Mouse (Mus musculus): ENCODE results near the gene Trim15.

Gene Trim15

GRCm38 (mm10) chr17:36869284-36869954 lies 2.4 kb upstream of the Trim15 start, which contains the start of gene Trim10:
Gene Trim10, plus strand, starts transcription at chr17:36869574.
- no peak for DNase-seq

DNA sequence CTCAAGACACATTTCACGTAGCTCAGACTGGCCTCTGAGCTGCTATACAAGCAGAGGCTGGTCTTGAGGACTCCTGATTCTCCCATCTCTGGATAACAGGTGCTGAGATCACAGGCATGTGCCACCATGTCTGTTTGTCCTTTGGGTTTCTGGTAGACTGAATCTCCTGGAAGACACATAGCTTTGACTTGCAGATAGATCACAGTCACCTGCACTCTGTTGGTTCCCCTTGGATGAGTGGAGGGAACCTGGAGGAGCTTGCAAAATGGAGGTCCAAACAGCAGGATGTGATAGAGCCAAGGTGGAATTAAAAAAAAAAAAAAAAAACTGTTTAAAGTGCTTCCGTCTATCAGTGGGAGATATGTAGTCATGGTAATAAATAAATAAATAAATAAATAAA lies 1.8 kb upstream of the Trim15 start:
- no peak for DNase-seq

GRCm38 (mm10) chr17:36861680-36862079 lies 5.3 kb downstream of the Trim15 start:
- DNase-seq = no peak

DNA sequence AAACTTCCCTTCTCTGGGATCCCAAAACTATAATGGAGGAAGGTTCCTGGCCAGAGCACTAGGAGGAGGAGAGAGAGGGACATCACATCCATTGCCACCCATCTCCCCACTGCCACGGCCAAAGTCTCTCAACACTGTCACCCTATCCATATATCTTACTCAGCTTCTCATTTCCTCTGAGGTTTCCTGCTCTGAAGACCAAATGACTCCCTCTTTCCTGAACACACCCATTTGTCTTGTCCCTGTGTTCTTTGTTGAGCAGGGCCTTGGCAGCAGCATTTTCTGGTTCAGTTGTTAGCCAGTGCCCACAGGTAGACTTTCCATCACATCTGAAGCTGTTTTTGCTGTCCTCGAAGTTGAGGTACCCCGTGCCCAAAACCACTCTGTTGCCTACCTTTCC lies 8.8 kb downstream of the Trim15 start:
- no peak for DNase-seq

GRCm38 (mm10) chr17:36856236-36856635 lies 10.8 kb downstream of the Trim15 start:
- no peak for DNase-seq

DNA sequence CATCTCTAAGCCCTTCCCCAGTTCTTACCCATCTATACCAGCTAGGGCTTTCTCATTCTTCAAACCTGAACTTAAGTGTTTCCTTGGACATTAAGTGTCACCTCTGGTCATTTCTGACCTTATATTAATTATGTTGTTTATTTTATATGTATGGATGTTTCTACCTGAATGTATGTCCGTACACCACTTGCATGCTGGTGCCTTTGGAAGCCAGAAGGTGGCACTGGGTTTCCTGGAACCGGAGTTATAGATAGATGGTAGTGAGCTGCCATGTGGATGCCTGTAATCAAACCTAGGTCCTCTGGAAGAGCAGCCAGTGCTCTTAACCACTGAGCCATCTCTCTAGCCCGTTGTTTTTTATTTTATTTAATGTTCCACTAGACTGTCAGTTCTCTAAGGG lies 11.5 kb downstream of the Trim15 start:
- no peak for DNase-seq

GRCm38 (mm10) chr17:36851627-36852026 lies 15.4 kb downstream of the Trim15 start:
- no peak for DNase-seq

GRCm38 (mm10) chr17:36851200-36851599 lies 15.8 kb downstream of the Trim15 start:
- no peak for DNase-seq

DNA sequence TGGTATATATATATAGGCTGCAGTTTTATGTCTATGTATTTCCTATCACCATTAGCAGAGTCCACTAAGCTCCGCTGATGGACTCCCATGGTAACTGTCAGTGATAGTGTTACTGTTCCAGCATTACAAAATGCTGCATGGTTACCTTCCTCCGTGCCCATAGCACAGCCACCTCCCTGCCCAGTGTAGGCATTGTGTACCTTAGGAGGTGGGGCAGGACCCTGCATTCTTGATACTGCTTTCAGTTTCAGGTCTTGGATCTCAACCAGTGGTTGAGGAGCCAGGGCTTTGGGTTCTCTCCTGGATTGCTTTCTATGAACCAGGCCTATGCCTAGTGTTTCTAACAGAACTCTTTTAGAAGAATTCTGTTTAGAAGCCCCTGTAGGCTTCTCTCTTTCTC lies 17.0 kb downstream of the Trim15 start:
- no peak for DNase-seq

GRCm38 (mm10) chr17:36848911-36849310 lies 18.1 kb downstream of the Trim15 start:
- DNase-seq = no peak

- DNase-seq = no peak
Measured at GRCm38 (mm10) chr17:36844725-36845124, 22.3 kb downstream of the Trim15 start.

DNA sequence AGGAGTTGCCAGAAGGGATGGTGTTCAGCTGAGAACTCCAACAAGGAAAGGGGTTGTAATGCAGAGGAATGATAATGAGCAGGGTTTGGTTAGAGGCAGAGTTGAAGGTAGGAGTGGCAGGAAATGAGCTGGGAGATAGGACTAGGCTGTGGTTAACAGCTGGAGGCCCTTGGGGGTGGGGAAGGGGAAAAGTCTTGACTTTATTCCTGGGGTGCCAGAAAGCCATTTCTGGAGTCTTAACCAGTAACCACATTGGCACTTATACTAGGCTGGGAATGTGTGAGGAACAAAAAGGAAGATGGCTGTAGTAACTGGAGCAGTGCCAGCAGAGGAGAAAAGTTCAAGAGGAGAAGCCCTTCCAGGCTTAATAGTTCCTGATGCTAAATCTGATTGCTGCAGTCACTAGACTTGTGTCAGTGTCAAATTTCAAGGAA lies 22.7 kb downstream of the Trim15 start:
- no peak for DNase-seq

DNA sequence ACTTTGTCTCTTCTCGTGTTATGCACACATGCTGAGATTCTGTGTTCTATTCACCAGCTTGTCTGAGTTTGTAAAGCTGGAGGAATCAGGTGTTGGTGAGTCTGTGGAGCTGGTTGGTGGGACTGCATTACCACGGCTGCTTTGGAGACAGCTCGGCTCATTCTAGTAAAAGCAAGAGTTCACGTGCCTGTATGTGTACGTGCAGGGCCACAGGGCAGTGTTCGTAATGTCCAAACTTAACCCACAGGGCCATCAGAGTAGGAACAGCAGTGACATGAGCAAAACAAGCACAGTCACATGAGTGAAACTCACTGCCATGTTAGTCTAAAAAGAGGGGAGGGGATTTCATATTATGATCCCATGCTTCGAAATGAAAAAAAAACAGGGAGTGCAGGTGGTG lies 23.3 kb downstream of the Trim15 start:
- no peak for DNase-seq

- no peak for DNase-seq
Measured at GRCm38 (mm10) chr17:36840961-36841445, 26.0 kb downstream of the Trim15 start.

DNA sequence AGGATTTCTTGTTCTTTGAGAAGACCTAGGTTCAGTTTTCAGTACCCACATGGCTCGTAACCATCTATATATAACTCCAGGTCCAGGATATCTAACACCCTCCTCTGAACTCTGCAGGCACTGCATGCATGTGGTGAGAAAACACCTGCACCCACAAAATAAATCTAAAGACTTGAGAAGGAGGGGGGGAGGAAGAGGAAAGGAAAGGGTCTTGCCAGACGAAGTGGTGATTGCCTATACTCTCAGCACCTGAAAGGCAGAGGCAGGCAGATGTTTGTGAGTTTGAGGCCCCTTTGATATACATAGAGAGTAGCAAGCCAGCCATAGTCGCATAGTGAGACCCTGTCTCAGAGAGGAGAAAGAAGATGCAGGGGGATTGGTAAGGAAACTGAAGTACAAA lies 27.1 kb downstream of the Trim15 start:
- DNase-seq = no peak

DNA sequence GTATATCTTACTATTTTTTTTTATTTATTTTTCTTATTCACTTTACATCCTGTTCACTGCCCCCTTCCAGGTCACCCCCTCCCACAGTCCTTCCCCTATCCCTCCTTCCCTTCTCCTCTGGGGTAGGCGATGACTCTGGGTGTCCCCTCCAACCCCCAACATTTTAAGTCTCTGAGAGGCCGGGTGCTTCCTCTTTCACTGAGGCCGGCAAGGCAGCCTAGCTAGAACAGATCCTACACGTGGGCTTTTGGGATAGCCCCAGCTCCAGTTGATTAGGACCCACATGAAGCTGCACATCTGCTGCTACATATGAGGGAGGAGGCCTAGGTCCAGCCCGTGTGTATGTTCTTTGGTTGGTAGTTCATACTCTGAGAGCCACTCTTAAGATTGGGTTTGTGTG lies 28.0 kb downstream of the Trim15 start:
- DNase-seq = no peak

DNA sequence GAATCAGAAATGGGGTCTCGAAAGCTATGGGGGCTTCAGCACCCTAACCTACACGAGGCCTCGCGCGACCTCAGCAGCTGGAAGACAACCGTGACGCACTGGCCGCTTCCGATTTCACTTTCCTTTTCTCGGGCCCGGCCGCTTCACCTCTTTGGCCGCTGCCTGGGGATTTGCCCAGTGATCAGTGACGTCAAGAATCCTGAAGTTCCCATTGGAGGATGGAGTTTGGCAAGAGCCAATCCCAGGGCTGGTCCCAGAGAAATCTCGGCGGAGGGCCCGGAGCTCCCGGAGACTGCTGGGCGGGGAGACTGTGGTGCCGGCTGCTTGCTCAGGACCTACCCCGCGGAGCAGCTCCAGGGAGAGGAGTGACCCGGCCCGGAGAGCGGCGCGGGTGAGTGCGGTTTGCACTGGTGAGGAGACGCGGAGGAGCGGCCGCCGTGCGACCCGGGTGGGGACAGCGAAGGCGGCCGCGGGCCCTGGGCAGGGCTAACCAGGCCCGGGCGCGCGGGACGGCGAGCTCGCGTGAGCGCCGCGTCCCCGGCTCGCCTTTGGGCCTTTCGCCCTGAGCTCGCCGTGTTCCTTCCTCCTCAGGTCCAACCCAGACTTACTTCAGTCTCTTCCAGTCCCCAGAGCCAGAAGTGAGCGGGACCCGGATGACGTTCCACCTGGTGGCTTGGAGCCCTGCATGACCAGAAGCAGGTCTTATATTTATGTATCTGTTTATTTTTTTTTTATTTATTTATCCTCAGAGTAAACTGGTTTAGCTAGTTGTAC lies 29.9 kb downstream of the Trim15 start, which contains the start of gene Trim26:
Trim26 (plus strand) TSS at position 261 of the 774 bp plus-strand sequence.
- DNase-seq = peak; percentile 97

GRCm38 (mm10) chr17:36836427-36836812 lies 30.6 kb downstream of the Trim15 start:
- DNase-seq = no peak

GRCm38 (mm10) chr17:36835591-36836426 lies 31.2 kb downstream of the Trim15 start:
- peak; percentile 62 for DNase-seq

GRCm38 (mm10) chr17:36832694-36833093 lies 34.3 kb downstream of the Trim15 start:
- no peak for DNase-seq

GRCm38 (mm10) chr17:36830470-36830869 lies 36.5 kb downstream of the Trim15 start:
- no peak for DNase-seq

DNA sequence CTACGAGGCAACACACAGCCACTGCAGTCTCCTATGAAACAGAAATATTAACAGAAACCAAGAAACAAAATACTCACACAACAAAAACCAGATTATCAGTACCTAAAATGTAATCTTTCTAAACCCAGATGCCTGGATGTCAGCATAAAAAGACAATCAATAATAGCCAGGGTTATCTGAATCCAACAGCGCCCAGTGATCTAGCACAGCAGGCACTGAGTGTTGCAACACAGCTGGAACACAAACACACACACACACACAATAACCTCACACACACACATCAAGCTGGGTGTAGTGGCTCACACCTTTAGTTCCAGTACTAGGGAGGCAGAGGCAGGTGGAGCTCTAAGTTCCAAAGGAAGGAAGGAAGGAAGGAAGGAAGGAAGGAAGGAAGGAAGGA lies 38.5 kb downstream of the Trim15 start:
- DNase-seq = no peak

- DNase-seq = peak; percentile 84
Measured at GRCm38 (mm10) chr17:36826002-36826401, 41.0 kb downstream of the Trim15 start.
